Mouse (Mus musculus) CD4-positive, CD25-positive, alpha-beta regulatory T cell, adult 4 months (primary cell): ENCODE data around the gene Usp2. TPM values are rescaled to one million over a fixed set of nuclear protein-coding genes. Genes with fewer than 3 reads are reported as not detected.

ENCODE experiments used
- ATAC-seq: one replicate; pipeline ENCODE4 v1.8.0; 2017
- polyA plus RNA-seq, 2 experiments: library from polyadenylated mRNA; unstranded; fragments of 100-300 nt; shearing (Covaris generic); gene quantifications; one replicate each; pipeline ENCODE4 v1.2.1; 2017

Usp2 gene
- polyA plus RNA-seq, 2 experiments from 2014 or later = 3.7 to 5.2 TPM

DNA sequence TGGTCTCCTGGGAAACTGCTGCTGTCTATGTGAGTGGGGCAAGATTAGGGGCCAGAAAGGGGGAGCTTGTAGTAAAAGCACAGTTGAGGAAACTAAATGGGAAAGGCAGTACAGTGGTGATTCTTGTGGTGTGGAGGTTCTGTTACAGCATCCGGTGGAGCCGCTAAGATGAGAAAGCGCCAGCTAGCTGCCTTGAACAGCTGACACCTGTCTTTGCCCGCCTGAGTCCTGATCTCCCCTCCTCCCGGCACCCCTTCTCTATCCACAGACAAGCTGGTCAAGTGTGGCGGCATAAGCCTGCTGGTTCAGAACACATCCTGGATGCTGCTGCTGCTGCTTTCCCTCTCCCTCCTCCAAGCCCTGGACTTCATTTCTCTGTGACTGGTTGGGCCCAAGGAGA is 19.8 kb upstream of the Usp2 start:
- ATAC-seq = peak; percentile 69

DNA sequence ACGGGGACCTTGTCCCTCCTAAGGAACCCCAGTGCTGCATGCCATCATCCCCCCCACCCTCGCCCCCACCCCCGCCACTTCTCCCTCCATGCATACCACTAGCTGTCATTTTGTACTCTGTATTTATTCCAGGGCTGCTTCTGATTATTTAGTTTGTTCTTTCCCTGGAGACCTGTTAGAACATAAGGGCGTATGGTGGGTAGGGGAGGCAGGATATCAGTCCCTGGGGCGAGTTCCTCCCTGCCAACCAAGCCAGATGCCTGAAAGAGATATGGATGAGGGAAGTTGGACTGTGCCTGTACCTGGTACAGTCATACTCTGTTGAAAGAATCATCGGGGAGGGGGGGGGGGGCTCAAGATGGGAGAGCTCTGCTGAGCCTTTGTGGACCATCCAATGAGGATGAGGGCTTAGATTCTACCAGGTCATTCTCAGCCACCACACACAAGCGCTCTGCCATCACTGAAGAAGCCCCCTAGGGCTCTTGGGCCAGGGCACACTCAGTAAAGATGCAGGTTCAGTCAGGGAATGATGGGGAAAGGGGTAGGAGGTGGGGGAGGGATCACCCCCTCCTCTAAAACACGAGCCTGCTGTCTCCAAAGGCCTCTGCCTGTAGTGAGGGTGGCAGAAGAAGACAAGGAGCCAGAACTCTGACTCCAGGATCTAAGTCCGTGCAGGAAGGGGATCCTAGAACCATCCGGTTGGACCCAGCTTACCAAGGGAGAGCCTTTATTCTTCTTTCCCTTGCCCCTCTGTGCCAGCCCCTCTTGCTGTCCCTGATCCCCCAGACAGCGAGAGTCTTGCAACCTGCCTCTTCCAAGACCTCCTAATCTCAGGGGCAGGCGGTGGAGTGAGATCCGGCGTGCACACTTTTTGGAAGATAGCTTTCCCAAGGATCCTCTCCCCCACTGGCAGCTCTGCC is 19.0 kb upstream of the Usp2 start:
- ATAC-seq = no peak

DNA sequence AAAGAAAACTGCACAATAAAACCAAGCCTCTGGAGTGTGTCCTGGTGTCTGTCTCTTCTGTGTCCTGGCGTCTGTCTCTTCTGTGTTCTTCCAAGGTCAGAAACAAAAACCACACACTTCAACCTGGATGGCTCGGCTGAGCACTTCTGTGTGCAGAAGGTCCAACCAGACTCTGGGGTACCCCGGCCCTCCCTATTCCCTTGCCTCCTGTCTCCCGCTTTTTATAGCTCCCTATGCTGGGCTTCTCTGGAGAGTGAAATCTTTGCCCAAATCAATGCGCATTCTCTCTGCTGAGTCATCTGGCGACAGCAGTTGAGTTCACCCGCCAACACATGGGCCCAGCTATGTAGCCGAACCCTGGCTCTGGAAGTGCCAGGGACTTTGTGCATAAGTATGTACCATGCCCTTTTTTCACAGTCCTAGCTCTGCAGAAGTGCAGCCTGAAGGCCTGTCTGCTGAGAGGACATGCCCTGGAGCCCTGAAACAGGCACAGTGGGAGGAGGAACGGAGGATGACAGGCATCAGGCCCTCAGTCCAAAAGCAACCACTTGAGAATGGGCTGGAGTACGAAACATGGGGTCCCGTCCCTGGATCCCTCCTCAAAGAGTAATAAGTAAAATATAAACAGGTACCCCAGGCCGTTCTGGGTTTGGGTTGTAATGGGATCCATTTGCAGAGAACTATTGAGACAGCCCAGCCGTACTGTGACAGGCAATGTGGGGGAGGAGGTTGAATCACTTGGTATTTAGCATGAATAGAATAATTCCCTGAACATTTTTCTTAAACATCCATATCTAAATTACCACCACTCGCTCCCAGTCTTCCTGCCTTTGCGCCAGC is 18.1 kb upstream of the Usp2 start:
- ATAC-seq = no peak

DNA sequence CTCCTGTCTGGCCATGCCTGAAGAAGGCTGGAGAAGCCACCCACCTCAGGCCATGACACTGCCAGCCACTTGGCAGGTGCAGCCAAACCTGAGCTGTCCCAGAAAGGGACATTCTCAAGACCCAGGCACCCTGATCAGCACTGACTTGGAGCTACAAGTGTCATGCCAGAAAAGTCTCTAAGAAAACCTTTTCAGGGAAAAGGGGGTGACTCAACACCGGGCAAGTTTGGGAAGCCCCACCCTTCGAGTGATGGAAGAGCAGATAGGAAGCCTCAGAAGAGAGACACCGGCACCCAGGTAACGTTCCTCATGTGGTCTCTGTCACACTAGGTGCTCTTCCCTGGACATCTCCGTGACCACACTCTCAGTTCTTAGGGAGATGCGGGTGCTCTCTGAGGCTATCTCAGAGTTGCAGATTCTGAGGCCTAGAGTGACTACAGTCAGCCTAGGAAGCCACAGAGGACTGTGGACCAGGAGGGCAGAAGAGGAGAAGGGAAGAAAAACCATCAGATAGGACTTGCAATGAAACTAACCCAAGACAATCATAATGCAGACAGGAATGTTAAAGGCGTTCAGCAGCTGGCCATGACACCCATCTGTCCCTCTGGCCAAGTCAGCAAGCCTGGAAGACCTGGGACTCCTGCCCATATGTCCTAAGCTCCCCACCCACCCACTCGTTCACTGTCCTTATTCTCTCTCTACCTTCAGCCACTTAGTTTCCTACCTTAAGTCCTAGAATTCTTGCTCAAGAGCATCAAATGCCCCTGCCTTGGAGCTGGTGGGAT is 17.2 kb upstream of the Usp2 start:
- no peak for ATAC-seq

DNA sequence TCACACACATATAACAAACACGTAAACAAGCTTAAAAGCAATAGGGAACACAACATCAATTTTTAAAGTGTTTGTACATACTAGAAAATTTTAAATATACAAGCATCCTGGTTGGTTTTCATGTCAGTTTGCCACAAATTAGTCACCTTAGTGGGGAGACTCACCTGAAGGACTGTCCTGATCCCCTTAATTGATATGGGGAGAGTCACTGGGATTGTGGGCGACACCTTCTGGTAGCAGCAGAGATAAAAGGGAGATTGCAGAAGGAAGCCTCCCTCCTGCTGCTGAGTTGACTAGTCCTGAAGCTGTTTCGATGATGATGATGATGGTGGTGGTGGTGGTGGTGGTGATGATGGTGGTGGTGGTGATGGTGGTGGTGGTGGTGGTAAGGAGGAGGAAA is 14.0 kb upstream of the Usp2 start:
- peak; percentile 43 for ATAC-seq

DNA sequence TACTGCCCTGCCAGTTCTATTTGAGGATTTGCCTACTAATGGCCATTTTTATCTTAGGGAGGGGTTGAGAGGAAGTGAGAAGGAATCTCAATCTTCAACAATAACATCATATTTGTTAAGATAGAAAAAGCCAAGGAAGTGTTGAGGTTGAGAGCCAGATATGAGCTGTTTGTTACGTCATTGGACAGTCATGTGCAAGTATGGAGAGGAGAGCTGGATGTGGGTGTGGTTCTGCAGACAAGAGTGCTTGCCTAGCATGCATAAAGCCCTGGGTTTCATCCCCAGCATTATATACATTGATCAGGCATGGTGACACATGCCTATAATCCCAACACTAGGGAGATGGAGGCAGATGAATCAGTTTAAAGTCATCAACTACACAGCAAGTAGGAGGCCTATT is 12.9 kb upstream of the Usp2 start:
- no peak for ATAC-seq

DNA sequence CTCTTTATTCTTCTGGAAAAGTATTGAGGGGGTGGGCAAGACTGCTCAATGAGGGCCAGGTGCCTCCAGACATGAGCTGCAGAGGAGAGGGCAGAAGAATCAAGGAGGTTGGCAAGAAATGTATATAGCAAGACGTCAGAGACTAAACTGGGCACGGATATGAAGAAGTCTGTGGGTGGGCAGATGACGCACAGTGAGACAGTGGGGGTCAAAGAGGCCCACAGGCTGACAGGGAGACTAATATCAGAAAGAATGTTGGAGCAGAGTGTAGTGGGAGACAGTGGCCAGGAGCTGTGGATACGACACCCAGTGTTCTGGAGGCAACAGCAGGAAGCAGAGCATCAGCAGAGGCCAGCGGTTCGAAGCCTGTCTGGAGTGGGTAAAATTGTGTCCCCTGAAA is 8.2 kb upstream of the Usp2 start:
- no peak for ATAC-seq

DNA sequence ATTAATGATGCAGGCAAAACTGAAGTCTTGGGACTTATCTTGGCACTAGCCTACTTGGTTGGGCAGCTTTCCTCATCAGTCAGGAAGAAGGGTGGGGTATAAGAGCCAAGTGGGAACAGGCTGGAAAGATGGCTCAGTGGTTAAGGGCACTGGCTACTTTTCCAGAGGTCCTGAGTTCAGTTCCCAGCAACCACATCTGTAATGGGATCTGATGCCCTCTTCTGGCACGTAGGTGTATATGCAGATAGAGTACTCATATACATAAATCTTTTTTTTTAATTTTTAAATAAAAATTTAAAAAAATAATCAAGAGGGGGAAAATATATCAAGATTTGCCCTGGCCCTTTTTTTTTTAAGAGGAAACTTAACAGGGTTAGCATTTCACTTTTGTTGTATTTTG is 1.6 kb upstream of the Usp2 start:
- no peak for ATAC-seq

DNA sequence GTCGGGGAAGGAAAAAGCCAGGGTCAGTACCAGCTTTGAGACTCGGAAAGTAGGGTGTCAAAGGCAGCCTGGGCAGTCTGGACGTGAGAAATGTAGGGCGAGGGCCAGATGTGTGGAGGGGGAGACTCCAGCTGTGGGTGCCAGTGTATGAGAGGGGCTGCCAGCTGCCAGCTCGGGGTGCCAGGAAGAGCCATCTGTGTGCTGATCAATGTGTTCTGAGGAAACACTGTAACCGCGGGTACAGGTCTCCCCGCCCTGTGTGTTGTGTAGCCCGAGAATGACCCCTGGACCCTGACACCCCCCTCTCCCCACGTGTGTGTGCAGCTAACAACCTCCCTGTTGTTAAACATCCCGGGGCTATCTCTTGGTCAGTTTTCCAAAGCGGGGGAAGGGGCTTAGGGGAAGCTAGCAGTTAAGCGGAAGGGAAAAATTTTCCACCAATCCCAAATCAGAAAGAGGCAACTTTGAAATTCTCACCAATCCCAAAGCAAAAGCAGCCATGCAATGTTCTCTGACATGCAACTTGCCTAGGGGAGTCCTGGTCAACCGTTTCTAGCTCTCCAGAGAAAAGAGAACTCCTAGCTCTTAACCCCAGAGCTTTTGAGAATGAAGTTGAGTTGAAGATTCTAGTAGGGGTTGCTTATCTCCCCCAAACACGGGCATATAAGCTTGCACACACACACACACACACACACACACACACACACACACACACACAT is 579 bp downstream of the Usp2 start:
- ATAC-seq = peak; percentile 30

DNA sequence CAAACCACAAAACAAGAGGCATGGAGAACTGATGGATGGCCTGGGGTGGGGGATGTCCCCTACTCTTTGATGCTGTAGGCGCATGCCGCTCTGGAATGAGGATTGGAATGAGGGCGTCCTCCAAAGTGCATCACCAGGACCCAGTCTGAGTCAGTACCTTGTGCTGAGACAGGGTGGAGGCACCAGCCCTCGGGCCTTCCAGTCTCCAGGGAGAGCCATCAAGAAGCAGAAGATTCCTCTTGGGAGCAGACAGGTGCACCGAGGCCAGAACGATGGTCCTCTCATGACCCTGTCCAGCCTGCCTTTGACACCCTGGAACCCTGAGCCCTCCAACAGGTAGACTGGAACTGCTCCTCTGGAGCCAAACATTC is 1.1 kb downstream of the Usp2 start:
- no peak for ATAC-seq

DNA sequence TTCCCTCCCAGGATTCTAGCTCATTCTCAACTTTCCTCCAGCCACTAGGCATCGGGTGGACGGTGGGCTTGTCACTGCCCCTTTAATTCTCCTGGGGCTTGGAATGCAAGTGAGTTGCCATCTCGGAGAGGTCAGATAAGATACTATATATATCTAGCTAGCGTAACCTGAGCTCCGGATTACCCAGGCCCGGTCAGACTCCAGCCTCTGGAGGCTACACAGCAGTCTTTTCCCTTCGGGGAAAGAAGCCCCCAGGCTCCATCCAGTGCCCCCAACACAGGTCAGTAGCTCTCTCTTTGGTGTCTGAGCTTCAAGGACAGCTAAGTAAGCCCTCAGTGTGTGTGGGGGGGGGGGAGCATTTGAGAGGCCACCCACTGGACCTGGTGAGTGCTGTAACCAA is 2.4 kb downstream of the Usp2 start:
- no peak for ATAC-seq

DNA sequence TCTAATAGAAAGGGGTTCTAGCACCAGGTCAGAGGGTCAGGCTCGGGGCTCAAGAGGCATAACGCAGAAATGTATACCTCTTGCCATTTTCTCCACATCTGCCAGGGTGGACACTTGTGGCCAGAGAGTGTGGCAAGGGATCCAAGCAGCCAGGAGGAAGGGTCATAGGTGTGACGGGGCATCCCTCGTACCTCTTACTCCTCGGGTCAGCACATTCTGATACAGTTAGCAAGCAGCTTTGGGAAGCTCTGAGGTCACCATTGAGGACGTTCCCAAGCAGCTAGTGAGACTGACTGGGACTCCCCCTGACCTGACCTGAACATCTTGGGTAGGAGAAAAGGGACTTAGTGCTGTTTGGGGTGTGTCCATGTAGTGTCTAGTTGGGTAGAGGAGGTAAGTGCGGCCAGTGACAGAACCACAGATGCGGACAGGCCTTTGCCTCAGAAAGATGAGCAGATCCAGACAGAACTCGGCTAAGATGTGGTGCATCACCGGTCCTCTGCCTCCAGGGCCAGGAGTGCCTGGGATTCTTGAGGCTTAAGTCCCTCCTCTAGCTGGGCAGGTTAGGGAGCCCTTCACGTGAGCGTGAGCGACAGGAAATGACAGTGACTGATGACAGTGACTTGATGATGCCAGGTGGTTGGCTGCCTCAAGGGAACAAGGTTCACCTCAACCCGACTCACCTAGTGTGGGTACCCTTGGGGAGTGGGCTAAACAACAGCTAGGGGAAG is 3.5 kb downstream of the Usp2 start:
- ATAC-seq = no peak

DNA sequence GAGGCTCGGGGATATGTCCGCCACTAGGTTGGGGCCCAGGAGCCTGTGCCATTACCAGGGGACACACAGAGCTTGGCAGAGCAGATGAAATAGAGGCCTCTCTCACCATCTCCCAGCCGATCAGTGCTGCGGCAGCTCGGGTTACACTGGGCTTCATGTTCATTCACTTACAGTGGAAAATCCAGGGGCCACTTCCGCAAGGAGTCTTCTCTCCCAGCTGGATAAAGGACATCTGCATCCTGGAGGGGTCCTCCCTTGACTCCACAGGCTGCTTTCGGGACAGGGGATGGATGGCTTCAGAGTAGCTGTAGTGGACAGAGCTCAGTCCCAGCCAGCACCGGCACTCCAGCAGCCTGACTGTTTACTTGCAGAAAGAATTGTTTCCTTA is 4.0 kb downstream of the Usp2 start:
- no peak for ATAC-seq

DNA sequence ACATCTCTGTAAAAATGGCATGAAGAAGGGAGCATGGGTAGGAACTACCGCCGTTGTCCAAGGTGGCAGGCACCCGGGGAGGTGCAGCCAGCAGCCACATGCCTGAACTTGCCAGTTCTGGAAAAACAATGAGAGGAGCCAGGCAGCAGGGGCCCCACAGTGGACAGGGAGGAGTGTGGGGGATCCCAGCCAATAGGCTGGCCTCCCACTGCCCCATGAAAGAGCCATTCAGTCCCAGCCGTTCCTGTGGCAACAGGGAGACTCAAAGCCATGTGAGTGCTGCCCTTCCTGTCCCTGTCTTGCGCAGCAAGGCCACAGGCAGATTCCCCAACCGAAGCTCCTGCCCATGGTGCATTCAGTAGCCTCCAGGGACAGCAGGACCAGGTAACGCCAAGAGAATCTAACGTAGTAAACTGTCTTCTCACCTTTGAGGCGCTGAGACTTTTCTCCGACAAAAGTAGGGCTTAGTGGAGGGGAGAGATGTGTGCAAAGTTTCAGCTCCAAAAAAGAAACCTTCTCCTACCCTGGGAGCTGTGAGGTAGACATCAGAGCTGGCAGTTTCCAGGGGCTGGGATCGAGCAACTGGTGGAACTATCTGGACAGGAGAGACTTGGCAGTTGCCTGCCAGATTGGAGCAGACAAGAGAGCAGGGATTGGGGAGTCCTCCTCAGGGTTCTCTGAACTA is 5.2 kb downstream of the Usp2 start:
- ATAC-seq = no peak

DNA sequence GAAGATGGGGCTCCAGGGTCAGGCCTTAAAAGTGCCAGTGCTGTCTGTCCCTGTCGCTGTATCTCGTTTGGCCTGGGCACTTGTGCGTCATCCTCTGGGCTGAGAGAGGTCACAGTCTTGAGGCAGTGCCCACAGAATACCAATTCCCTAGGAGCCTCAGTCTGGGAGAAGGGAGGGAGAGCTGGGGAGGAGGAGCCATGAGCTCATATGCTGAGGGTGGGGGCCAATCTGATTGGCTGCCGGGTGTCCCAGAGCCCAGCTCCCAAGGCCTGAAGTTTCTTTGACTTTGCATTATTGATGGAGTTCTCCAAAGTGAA is 5.7 kb downstream of the Usp2 start:
- ATAC-seq = no peak

DNA sequence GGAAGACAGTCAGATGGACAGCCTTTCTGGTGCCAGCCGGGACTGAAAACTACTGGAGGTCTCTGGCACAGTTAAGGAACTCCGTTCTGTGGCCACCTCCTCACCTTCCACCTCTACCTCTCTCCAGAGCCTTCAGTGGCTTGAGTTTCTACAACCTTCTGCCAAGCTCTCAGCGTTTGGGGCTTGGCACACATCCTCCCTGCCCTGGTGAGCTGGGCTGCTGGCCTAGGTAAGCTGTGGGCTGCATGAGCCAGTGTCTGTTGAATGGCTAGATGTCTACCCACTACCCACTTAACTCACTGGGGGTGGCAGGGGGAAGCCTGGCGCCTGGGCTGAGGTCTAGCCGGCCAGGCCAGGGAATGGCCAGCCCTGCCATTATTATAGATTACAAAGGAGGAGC is 6.3 kb downstream of the Usp2 start:
- ATAC-seq = no peak

DNA sequence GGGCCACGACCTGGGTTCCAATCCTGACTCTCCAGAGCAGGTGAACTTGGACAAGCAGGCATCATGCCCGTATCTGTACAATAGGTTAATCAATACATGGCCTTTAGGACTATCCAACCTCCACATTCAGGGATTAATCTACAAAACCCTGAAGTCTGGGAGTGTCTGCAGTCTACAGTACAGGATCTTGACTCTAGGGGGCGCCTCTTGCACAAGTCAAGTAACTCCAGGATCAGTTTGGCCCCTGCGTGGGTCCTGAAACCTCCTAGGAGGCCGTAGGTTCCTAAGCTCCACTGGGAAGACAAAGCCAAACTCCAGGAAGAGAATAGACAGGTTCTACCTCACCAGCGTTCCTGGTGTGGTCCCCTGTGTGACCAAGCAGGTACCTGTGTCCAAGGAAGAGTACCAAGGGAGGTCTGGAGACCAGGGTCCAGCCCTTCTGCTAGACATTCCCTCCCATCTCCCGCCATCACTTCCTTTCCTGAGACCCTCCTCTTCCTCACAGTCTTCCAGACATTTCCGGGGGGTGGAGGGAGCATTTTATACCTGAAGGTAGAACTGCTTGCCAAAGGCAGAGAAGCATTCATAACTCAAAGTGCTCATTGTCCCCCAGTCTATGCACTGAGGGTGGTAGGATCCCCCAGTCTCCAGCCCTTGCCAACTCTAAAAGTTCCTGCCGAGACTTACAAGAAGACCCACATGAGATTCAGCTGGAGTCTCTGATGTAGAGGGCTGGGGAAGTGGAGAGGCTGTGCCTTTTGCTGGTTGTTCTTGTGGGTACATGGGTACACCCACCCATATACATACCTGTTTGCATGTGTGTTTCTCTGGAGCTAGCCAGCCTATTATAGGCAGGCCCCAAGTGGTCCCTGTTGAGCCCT is 7.8 kb downstream of the Usp2 start:
- no peak for ATAC-seq

DNA sequence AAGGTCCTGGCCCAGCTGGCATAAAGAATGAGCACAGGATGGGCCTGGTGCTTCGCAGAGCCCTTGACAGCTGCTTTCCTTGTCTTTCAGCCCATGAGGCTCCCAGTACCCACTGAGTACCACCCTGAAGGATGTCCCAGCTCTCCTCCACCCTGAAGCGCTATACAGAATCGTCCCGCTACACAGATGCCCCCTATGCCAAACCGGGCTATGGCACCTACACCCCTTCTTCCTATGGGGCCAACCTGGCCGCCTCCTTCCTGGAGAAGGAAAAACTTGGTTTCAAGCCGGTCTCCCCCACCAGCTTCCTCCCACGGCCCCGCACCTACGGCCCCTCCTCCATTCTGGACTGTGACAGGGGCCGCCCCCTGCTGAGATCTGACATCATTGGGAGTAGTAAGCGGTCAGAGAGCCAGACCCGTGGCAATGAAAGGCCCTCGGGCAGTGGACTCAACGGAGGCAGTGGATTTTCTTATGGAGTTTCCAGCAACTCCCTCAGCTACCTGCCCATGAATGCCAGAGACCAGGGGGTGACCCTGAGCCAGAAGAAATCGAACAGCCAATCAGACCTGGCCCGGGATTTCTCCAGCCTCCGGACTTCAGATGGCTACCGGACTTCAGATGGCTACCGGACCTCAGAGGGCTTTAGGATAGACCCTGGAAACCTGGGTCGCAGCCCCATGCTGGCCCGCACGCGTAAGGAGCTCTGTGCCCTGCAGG is 8.6 kb downstream of the Usp2 start:
- ATAC-seq = no peak

DNA sequence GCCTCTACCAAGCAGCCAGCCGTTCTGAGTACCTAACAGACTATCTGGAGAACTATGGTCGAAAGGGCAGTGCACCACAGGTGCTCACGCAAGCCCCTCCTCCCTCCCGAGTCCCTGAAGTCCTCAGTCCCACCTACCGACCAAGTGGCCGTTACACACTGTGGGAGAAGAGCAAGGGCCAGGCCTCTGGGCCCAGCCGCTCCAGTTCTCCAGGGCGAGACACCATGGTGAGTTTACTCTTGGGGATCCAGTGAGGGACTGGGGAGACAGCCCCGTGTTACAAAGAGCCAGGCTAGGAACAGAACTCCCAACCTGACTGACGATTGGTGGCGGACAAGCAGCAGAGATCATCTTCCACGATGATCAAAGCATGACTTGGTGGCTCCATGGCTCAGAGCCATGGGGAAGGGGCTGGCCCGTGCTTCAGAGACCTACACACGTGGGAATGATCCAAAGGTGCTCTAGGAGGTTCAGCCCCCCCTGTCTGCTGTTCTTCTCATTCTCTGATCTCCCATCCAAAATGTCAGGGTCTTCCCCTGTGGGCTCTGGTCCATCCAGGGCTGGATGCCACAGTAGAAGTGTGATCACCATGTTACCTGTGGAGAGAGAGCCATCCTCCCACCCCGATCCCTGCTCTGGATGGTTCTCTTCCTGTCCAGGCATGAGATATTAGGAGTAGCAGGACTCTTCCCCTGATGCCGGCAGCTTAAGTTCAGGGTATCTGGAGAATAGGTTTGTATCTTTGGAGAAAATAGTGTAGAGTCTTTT is 9.4 kb downstream of the Usp2 start:
- no peak for ATAC-seq
